Mouse (Mus musculus): Measurements from ENCODE around the gene Zfp969.
"Not testable (repeated sequence)": the region's sequence is repeated elsewhere in the genome, so short reads cannot be mapped to it uniquely, and the experiment has no call there.

Gene Zfp969

GRCm38 (mm10) chr2:175703546-175703945 lies at the start of gene Zfp969:
Gene Zfp969 (minus strand): TSS chr2:175703646.
- not testable (repeated sequence) for DNase-seq (ENCODE audit: extremely low spot score)

- not testable (repeated sequence) for DNase-seq (ENCODE audit: extremely low spot score)
Measured at GRCm38 (mm10) chr2:175741237-175741636, 37.8 kb upstream of the Zfp969 start, which contains the start of gene Gm2007. Gene Gm2007 (plus strand): TSS chr2:175741537.

GRCm38 (mm10) chr2:175643678-175644077 lies 59.8 kb downstream of the Zfp969 start, which contains the start of gene Gm11007:
Gene Gm11007 (plus strand): TSS chr2:175643978.
- DNase-seq (ENCODE audit: extremely low spot score) = not testable (repeated sequence)
